Mouse (Mus musculus): Measurements from ENCODE around the gene 1700001L19Rik.

Gene 1700001L19Rik

DNA sequence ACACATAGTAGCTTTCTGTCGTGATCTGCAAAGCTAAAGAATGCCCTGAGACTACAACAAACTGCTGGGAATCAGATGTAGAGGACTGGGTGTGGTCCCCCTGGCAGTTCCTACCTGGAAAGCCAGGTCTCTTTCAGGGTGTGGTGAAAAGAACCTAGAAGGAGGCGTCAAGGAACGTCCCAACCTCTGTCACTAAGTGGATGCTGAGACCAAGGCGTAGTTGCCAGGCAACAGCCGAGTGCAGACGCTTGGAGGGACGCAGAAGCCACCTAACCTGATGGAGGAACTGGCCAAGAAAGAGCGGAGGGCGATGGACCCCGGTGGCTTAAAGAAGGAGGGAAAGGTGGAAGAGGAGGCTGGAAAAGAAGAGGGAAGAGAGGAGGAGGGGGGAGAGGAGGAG, at the start of gene 1700001L19Rik:
Gene 1700001L19Rik, plus strand, starts transcription at position 223 of the 400 bp plus-strand sequence.
- no peak for DNase-seq

- DNase-seq = peak; percentile 30 to 36
Observed at GRCm38 (mm10) chr13:68553391-68553790, 43.8 kb upstream of the 1700001L19Rik start.

GRCm38 (mm10) chr13:68568110-68568509, 29.1 kb upstream of the 1700001L19Rik start:
- no peak for DNase-seq

DNA sequence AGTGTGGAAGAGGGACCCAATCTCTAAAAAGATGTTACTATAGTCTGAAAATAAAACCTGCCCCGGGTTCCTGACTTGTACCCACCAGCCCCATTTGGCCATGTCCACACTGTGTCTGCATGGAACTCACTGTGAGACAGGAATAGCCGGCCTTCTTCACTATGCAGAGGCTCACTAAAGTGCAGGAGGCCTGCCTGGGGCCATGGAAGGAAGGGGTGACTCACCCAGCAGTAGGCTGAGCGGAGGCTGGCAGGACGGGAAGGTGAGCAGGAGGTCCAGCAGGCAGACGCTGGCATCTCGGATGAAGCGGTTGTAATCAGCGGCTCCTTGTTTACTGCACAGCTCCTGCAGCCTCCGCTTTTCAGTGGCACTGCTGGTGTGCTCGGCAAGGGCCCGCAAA, 28.7 kb upstream of the 1700001L19Rik start:
- DNase-seq = no peak

- DNase-seq = peak; percentile 75 to 83
Observed at GRCm38 (mm10) chr13:68569589-68570336, 27.5 kb upstream of the 1700001L19Rik start.

GRCm38 (mm10) chr13:68572247-68572646, 25.0 kb upstream of the 1700001L19Rik start:
- DNase-seq = no peak

DNA sequence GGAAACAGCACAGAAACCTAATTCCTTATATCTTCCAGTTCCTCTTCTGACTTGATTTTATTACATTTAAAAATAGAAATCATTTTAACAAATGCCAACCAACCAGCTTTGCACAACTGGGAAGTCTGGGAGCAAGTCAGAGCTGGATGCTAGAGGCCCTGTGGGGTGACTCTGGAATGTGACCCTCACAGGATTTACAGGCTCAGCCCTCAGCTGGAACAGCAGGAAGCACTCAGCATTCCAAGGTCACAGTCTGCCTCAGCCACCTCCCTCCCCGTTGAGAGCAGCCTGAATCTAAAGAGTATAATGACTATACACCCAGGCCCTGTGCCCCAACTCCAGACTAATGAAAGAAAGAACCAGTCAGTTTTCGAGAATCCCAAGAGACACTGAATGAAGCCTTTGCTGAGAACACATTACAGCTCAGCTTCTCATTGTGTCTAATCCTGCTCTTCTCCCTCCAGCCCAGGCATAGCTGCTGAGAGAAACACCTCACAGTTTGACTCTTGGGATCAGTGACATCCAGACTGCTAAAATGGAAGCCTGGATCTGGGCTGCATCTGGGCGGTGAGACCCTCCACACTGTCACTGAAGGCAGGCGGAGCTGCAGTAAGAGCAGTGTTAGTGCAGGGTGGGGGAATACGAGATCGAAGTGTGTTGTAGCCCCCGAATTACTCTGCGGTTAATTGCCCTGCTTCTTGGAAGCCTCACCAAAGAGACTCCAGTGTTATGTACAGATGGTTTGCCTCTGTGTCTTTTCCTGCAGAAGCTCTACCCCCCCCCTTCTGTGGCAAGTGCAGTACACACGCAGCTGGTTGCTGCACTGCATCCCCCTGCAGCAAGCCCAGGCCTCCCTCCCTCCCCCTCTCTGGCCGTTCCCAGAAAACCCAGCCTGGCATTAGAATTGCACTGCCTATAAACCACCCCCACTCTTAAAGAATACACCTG, 24.0 kb upstream of the 1700001L19Rik start:
- DNase-seq = no peak

- no peak for DNase-seq
Observed at GRCm38 (mm10) chr13:68574398-68574797, 22.8 kb upstream of the 1700001L19Rik start.

GRCm38 (mm10) chr13:68577945-68578344, 19.3 kb upstream of the 1700001L19Rik start:
- DNase-seq = no peak

GRCm38 (mm10) chr13:68581086-68581740, 16.0 kb upstream of the 1700001L19Rik start:
- peak in 1 of 2 experiments; percentile 23 for DNase-seq

DNA sequence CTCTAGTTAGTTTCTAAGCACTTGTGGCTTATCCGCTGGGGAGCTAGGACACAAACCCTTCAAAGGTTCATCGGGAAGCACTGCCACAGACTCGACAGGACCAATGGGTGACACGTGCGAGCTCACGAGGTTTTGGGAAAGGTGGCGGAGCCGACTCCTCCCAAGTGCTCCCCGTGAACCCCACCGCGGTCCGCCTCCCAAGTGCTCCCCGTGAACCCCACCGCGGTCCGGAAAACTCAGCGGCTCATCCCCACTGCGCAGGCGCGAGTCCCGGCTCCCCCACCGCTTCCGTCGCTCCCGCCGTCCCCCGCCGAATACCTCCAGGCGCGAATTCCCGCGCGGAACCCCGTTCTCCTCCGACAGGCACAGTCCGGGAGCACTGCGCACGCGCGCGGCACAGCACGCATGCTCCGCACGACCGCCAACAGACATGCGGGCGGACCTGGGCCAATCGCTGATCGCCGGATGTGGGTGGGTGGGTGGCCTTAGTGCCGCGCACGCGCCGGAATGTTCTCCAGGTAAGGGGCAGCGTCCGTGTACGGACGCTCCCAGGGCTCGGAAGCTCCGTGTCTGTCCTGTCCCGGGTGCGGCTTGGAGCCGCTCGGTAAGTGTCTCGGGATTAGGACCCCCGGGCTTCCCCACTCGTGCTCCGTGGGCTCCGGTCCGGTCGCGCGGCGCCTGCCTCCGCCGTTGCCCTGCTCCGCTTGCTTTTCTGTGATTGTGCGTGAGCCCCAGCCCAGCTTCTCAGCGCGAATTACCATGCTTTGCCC, 15.3 kb upstream of the 1700001L19Rik start, which contains the start of the genes Mtrr and Fastkd3:
Gene Mtrr, minus strand, starts transcription at position 403 of the 770 bp plus-strand sequence.
Gene Fastkd3, plus strand, starts transcription at position 488 of the 770 bp plus-strand sequence.
- peak; percentile 99 for DNase-seq

GRCm38 (mm10) chr13:68582517-68582780, 14.8 kb upstream of the 1700001L19Rik start:
- no peak for DNase-seq

DNA sequence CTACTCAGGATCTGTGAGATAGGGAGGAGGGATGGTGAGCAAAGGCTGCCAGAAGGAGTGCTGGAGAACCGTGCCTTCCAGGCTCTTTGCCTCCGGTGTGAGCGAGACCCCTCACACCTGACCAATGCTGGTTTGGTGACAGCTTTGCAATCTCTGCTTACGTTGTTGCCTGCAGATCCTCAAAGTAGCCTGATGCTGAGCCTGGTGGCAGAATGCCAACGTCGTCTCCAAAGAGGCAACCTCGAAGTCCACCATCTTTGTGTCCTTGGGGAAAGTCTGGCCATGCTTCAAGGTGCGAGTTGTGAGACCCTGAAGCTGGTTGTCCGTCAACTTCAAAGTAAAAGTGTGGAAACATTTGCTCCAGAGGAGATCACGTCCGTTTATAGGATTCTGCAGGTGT, 13.3 kb upstream of the 1700001L19Rik start:
- DNase-seq = peak in 1 of 2 experiments; percentile 23

DNA sequence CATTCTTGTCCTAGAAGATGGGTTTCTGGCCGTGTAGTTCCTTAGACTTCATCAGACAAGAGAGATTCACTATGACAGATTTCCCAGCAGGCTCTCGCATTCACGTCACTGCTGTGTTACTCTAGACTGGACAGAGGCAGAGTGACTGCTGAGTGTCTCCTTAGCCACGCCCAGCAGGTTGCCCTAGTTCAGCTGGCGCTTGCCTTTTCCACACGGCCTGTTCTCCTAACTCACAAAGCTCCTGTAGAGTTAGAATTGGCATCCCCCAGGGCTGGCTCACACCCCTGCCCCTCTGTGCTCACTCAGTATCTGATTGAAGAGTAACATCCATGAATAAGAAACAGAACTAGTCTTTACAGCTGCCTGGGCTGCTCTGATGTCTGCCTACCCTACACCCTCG, 11.8 kb upstream of the 1700001L19Rik start:
- DNase-seq = no peak

- no peak for DNase-seq
Observed at GRCm38 (mm10) chr13:68588352-68588751, 8.9 kb upstream of the 1700001L19Rik start.

DNA sequence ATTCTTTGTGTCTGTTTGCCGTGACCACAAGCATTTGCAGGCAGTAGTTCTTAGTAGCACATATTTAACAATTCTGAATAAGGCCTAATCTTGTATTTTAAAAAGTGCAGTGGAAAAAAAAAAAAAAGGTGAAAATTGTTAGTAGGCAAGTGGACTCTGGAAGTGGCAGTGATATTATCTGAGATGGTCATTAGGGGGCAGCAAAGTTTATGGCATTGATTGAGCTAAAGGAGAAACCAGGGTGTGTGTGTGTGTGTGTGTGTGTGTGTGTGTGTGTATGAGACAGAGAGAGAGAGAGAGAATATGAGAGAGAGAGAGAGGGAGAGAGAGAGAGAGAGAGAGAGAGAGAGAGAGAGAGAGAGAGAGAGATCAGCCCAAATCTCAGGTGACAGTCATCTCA, 3.4 kb upstream of the 1700001L19Rik start:
- peak; percentile 64 to 72 for DNase-seq

DNA sequence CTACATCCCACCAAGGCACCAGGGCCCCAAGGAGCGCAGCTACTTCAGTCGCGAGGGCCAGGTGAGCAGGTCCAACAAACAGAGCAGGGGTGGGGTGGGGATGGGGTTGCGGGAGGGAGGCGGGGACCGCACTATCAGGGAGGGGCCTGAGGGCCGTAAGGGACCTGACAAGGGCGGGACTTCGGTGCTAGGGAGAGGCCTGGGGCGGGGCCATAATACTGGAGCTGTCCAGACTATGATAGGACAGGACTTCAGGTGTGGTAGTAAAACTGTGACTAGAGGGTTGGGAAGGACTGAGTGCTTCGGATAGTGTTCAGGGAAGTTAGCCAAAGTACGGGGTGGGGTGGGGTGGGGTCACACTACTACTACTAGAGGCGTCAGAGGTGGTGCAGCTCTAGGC, 446 bp downstream of the 1700001L19Rik start:
- DNase-seq = no peak

GRCm38 (mm10) chr13:68598953-68599352, 1.7 kb downstream of the 1700001L19Rik start:
- no peak for DNase-seq

DNA sequence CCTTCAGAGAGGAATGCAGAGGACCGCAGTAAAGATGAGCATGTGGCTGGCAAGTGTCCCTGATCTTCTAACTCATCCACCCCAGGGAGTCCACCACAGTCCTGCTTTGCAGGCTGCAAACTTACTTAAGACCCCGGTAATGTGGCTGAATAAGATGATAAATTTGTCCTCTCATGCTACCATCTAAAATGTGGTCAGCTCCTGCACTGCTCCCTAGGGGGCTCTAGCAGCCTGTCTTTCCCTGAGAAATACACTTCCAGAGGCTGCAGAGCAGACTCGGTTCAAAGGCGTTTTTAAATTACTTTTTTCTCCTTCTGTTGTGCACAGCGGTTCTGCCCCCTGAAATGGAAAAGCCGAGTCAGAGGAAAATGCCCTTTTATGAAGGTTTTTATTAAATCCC, 4.0 kb downstream of the 1700001L19Rik start:
- peak; percentile 55 to 58 for DNase-seq

DNA sequence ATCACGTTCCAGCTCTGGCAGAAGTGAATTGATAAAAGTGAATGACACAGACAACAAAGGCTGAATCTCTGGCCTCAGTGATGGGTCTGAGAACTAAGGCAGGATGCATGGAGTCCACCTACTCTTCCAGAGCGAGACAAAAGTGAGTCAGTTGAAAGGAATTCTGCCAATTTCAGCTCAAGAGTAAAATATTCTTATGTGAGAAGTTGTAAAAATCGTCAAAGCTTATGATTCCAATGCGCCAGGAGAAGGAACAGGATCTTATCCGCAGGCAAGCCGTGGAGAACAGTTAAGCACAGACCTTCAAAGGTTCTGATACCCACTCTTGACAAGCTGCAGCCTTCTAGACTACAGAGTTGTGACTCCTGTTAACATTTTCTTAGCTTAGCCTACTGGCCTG, 5.9 kb downstream of the 1700001L19Rik start:
- no peak for DNase-seq

DNA sequence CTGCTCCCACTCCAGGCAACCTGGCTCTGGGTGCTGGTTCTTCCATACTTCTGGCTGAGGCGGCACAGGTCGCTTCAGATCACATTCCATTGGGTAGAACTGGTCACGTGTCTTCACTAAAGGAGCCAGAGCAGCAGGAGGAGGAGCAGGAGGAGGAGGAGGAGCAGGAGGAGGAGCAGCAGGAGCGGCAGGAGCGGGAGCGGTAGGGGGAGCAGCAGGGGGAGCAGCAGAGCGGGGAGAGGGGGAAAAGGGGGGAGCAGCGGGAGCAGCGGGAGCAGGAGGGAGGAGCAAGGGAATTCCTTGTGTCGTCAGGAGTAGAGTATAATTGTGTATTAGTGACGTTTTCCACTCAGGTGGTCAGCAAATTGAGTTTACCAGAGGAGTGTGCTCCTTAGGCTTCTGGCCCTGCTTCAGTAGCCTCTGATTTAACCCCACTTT, 8.5 kb downstream of the 1700001L19Rik start:
- peak; percentile 43 to 60 for DNase-seq
